ENCODE assay signal across 10 mouse cellular contexts in genomic region chr6:87075092-87075685, GRCm38 (mm10). TPM values are rescaled to one million over a fixed set of nuclear protein-coding genes. Genes with fewer than 3 reads are reported as not detected.
DNase-seq lines count a peak whose midpoint lies in the region; ATAC-seq lines count a peak whose summit lies in the region.
"Had no signal": no experiment of that assay in that cellular context is flagged by ENCODE, and none has a peak within 500 bp of the region (broad histone marks: within the 10 kb centered on the region; RNA-seq: fewer than 3 reads in every experiment).

No protein-coding gene starts in this region.

- H3K4me1 ChIP-seq in forebrain, embryonic 15.5 days, result no peaks in the 10 kb centered on the region
- H3K4me1 ChIP-seq: hindbrain, embryonic 15.5 days; limb, embryonic 12.5 days had no signal

- H3K9ac ChIP-seq in forebrain, embryonic 15.5 days (replicated peaks), result no peak overlapping the region
- H3K9ac ChIP-seq: hindbrain, embryonic 15.5 days; limb, embryonic 12.5 days had no signal

- H3K27me3 ChIP-seq in forebrain, embryonic 15.5 days, result no peaks in the 10 kb centered on the region
- H3K27me3 ChIP-seq: hindbrain, embryonic 15.5 days; limb, embryonic 12.5 days had no signal

- peaks cover 46% of the 10 kb centered on the region for H3K36me3 ChIP-seq in forebrain, embryonic 15.5 days

- no peak overlapping the region for H3K4me2 ChIP-seq in forebrain, embryonic 15.5 days (replicated peaks)
- H3K4me2 ChIP-seq: hindbrain, embryonic 15.5 days; limb, embryonic 12.5 days had no signal

- H3K27ac ChIP-seq in forebrain, embryonic 15.5 days (replicated peaks), result no peak overlapping the region
- H3K27ac ChIP-seq: hindbrain, embryonic 15.5 days; limb, embryonic 12.5 days had no signal

- peak; percentile 75 for ATAC-seq in common myeloid progenitor, adult 5-6 weeks (replicated peaks; ENCODE audit: low read depth, poor library complexity, severe bottlenecking)
- peak; percentile 82 for ATAC-seq in megakaryocyte progenitor cell, adult 5-6 weeks (replicated peaks; ENCODE audit: poor library complexity)
- ATAC-seq in forebrain, embryonic 15.5 days (replicated peaks), result no peak

- H3K4me3 ChIP-seq in forebrain, embryonic 15.5 days, result no peak overlapping the region
- H3K4me3 ChIP-seq: hindbrain, embryonic 15.5 days; limb, embryonic 12.5 days had no signal

- WGBS in forebrain, embryonic 15.5 days, result 82% methylated on average over 3 of the region's 3 CpGs

- no peaks in the 10 kb centered on the region for H3K9me3 ChIP-seq in forebrain, embryonic 15.5 days
- H3K9me3 ChIP-seq: hindbrain, embryonic 15.5 days; limb, embryonic 12.5 days had no signal

- peak; percentile 13 for DNase-seq in lung, postnatal 36 days
- no peak for DNase-seq in lung, postnatal 25 days (ENCODE audit: low spot score)
- DNase-seq in thymus, postnatal 4 days, result peak; percentile 59
- no peak for DNase-seq in testis, postnatal 14 days (ENCODE audit: low spot score)
- DNase-seq in embryo, embryonic 10 days (ENCODE audit: low spot score), result no peak

RNA-seq across cellular contexts. Expression of gene D6Ertd527e, which starts 29.4 kb away (rescaled TPM):
- not detected in 2 replicates for total RNA-seq in common myeloid progenitor, adult 5-6 weeks (2017)
- total RNA-seq in megakaryocyte progenitor cell, adult 5-6 weeks (2015), result 0.85 TPM in 1 of 2 replicates, not detected in the other
- total RNA-seq in megakaryocyte progenitor cell, adult 5-6 weeks (2017), result 0.14 TPM in 1 of 2 replicates, not detected in the other
- not detected in 2 replicates for polyA plus RNA-seq in forebrain, embryonic 15.5 days (2015; fragmentation: Nextera tagmentation; extraction: Ambion mirVana)

RNA-seq across cellular contexts. Expression of gene Gfpt1, which starts 32.5 kb away (rescaled TPM):
- total RNA-seq in common myeloid progenitor, adult 5-6 weeks (2017), result 28.0 and 35.8 TPM in 2 replicates
- total RNA-seq in megakaryocyte progenitor cell, adult 5-6 weeks (2015), result 22.2 and 26.3 TPM in 2 replicates
- total RNA-seq in megakaryocyte progenitor cell, adult 5-6 weeks (2017), result 15.0 and 21.9 TPM in 2 replicates
- polyA plus RNA-seq in forebrain, embryonic 15.5 days (2015; fragmentation: Nextera tagmentation; extraction: Ambion mirVana), result 18.6 and 19.6 TPM in 2 replicates

Comparison
In these comparisons a context has a peak if more than half of its experiments do, and no peak if none do; other contexts are left out.
1. DNase-seq: peak in lung, postnatal 36 days (single experiment) and thymus, postnatal 4 days (single experiment); none in lung, postnatal 25 days (single experiment), testis, postnatal 14 days (single experiment) and embryo, embryonic 10 days (single experiment).